Mouse (Mus musculus) CH12.LX (cell line): ENCODE results near the gene Sipa1. TPM values are rescaled to one million over a fixed set of nuclear protein-coding genes. Genes with fewer than 3 reads are reported as not detected.

Experiments
- DNase-seq: peaks from one replicate; pipeline ENCODE4 v3.0.0-alpha.2; 2013; ENCODE audit errors: extremely low read depth
- H3K27ac ChIP-seq: 2 replicates; pipeline ENCODE4 v1.5.1; 2012; ENCODE audit warnings: low read depth, mild to moderate bottlenecking, control low read depth, moderate library complexity; ENCODE audit not compliant: insufficient read depth
- H3K27me3 ChIP-seq: replicated peaks from 2 replicates; pipeline ENCODE3; 2012; ENCODE audit warnings: inconsistent platforms
- H3K36me3 ChIP-seq, 2 experiments: replicated peaks in 1 of 2; 2 replicates each; pipeline versions ENCODE3 to v1.6.1; 2012; ENCODE audit warnings: inconsistent platforms in 1 of 2, low read length in 1 of 2, mild to moderate bottlenecking in 1 of 2, mixed read lengths in 1 of 2, moderate library complexity in 1 of 2; ENCODE audit not compliant: control insufficient read depth in 1 of 2, insufficient read depth in 1 of 2
- H3K4me1 ChIP-seq, 2 experiments: 2 replicates each; pipeline ENCODE4 v1.6.1; 2012; ENCODE audit warnings: inconsistent platforms in 1 of 2, moderate library complexity in 1 of 2; ENCODE audit not compliant: insufficient read depth in 2 of 2, control insufficient read depth in 1 of 2
- H3K4me2 ChIP-seq: 2 replicates; pipeline ENCODE4 v1.6.1; 2012; ENCODE audit warnings: low read depth, mild to moderate bottlenecking, control low read depth; ENCODE audit not compliant: poor library complexity, insufficient read depth, severe bottlenecking
- H3K4me3 ChIP-seq, 3 experiments: fragments of 150-350 bp in 1 of 3; sonication (generic) in 1 of 3; replicated peaks in 1 of 3; 2 replicates each; pipeline versions ENCODE3 to v1.5.1; 2011 to 2012; ENCODE audit warnings: low read depth in 2 of 3, low read length in 2 of 3, mild to moderate bottlenecking in 2 of 3, moderate library complexity in 2 of 3, control low read depth in 1 of 3, improper control_type of control experiment in 1 of 3, inconsistent platforms in 1 of 3, mixed read lengths in 1 of 3; ENCODE audit not compliant: poor library complexity in 1 of 3
- H3K79me2 ChIP-seq: replicated peaks from 2 replicates; pipeline ENCODE4 v1.6.1; 2012; ENCODE audit warnings: mild to moderate bottlenecking, moderate library complexity; ENCODE audit not compliant: control insufficient read depth, poor library complexity, insufficient read depth, severe bottlenecking; ENCODE audit errors: extremely low read depth
- H3K9ac ChIP-seq: 2 replicates; pipeline ENCODE4 v1.6.1; 2012; ENCODE audit warnings: low read depth, mild to moderate bottlenecking, control low read depth, moderate library complexity; ENCODE audit not compliant: insufficient read depth
- H3K9me3 ChIP-seq: replicated peaks from 2 replicates; pipeline ENCODE3; 2012; ENCODE audit warnings: low read length, inconsistent platforms, mixed read lengths
- BHLHE40 ChIP-seq: IDR thresholded peaks from 2 replicates; pipeline ENCODE4 v1.6.1; 2011; ENCODE audit warnings: mild to moderate bottlenecking, low read depth, low read length, improper control_type of control experiment
- E2F4 ChIP-seq: IDR thresholded peaks from 2 replicates; pipeline ENCODE4 v1.6.1; 2011; ENCODE audit warnings: low read depth, low read length, improper control_type of control experiment; ENCODE audit not compliant: insufficient replicate concordance
- ELF1 ChIP-seq: IDR thresholded peaks from 2 replicates; pipeline ENCODE4 v1.6.1; 2014; ENCODE audit warnings: low read depth, mild to moderate bottlenecking, inconsistent platforms, low read length, improper control_type of control experiment
- EP300 ChIP-seq: IDR thresholded peaks from 2 replicates; pipeline ENCODE4 v1.6.1; 2011; ENCODE audit warnings: low read length, improper control_type of control experiment
- ETS1 ChIP-seq: conservative IDR thresholded peaks from 2 replicates; pipeline ENCODE4 v1.6.1; 2012; ENCODE audit warnings: low read depth, mild to moderate bottlenecking, inconsistent platforms, low read length, improper control_type of control experiment, moderate library complexity
- HCFC1 ChIP-seq: IDR thresholded peaks from 2 replicates; pipeline ENCODE4 v1.6.1; 2012; ENCODE audit warnings: low read depth, mild to moderate bottlenecking, inconsistent platforms, low read length, improper control_type of control experiment
- IRF4 ChIP-seq: IDR thresholded peaks from 2 replicates; pipeline ENCODE4 v1.6.1; 2014; ENCODE audit warnings: low read depth, mild to moderate bottlenecking, inconsistent platforms, low read length, improper control_type of control experiment
- KAT2A ChIP-seq: IDR thresholded peaks from 2 replicates; pipeline ENCODE4 v1.6.1; 2012; ENCODE audit warnings: low read length, improper control_type of control experiment, inconsistent platforms; ENCODE audit not compliant: insufficient replicate concordance
- MAFK ChIP-seq: IDR thresholded peaks from 2 replicates; pipeline ENCODE4 v1.6.1; 2011; ENCODE audit warnings: low read length, improper control_type of control experiment; ENCODE audit not compliant: insufficient replicate concordance
- MAX ChIP-seq: IDR thresholded peaks from 2 replicates; pipeline ENCODE4 v1.6.1; 2011; ENCODE audit warnings: low read length, improper control_type of control experiment
- MAZ ChIP-seq: IDR thresholded peaks from 2 replicates; pipeline ENCODE4 v1.6.1; 2012; ENCODE audit warnings: low read depth, mild to moderate bottlenecking, inconsistent platforms, low read length, improper control_type of control experiment, moderate library complexity
- MEF2A ChIP-seq: IDR thresholded peaks from 2 replicates; pipeline ENCODE4 v1.6.1; 2014; ENCODE audit warnings: low read depth, mild to moderate bottlenecking, inconsistent platforms, low read length, improper control_type of control experiment, borderline replicate concordance
- MYC ChIP-seq: IDR thresholded peaks from 2 replicates; pipeline ENCODE4 v1.6.1; 2011; ENCODE audit warnings: low read depth, mild to moderate bottlenecking, improper control_type of control experiment, low read length
- NELFE ChIP-seq: IDR thresholded peaks from 2 replicates; pipeline ENCODE4 v1.6.1; 2011; ENCODE audit warnings: low read depth, low read length, improper control_type of control experiment
- NRF1 ChIP-seq: IDR thresholded peaks from 2 replicates; pipeline ENCODE4 v1.6.1; 2014; ENCODE audit warnings: low read depth, mild to moderate bottlenecking, inconsistent platforms, low read length, improper control_type of control experiment, moderate library complexity
- PAX5 ChIP-seq: IDR thresholded peaks from 2 replicates; pipeline ENCODE4 v1.6.1; 2012; ENCODE audit warnings: low read length, inconsistent platforms, mixed read lengths
- POLR2A ChIP-seq: IDR thresholded peaks from 2 replicates; pipeline ENCODE4 v1.6.1; 2011; ENCODE audit warnings: low read depth, mild to moderate bottlenecking, improper control_type of control experiment, low read length
- RAD21 ChIP-seq: IDR thresholded peaks from 2 replicates; pipeline ENCODE4 v1.6.1; 2011; ENCODE audit warnings: low read depth, mild to moderate bottlenecking, low read length, improper control_type of control experiment, moderate library complexity
- RCOR1 ChIP-seq: conservative IDR thresholded peaks from 2 replicates; pipeline ENCODE4 v1.6.1; 2012; ENCODE audit warnings: low read depth, mild to moderate bottlenecking, inconsistent platforms, low read length, improper control_type of control experiment
- SIN3A ChIP-seq: IDR thresholded peaks from 2 replicates; pipeline ENCODE4 v1.6.1; 2012; ENCODE audit warnings: low read length, improper control_type of control experiment, inconsistent platforms
- SMC3 ChIP-seq: IDR thresholded peaks from 2 replicates; pipeline ENCODE4 v1.6.1; 2011; ENCODE audit warnings: low read depth, low read length, improper control_type of control experiment
- TBP ChIP-seq: conservative IDR thresholded peaks from 2 replicates; pipeline ENCODE4 v1.6.1; 2011; ENCODE audit warnings: low read depth, low read length, improper control_type of control experiment
- TCF12 ChIP-seq: IDR thresholded peaks from 2 replicates; pipeline ENCODE4 v1.6.1; 2014; ENCODE audit warnings: low read depth, mild to moderate bottlenecking, inconsistent platforms, low read length, improper control_type of control experiment
- UBTF ChIP-seq: IDR thresholded peaks from 2 replicates; pipeline ENCODE4 v1.6.1; 2012; ENCODE audit warnings: low read depth, mild to moderate bottlenecking, inconsistent platforms, low read length, improper control_type of control experiment, moderate library complexity
- ZMIZ1 ChIP-seq: IDR thresholded peaks from 2 replicates; pipeline ENCODE4 v1.6.1; 2012; ENCODE audit warnings: low read depth, mild to moderate bottlenecking, inconsistent platforms, low read length, improper control_type of control experiment
- ZNF384 ChIP-seq: IDR thresholded peaks from 2 replicates; pipeline ENCODE4 v1.6.1; 2012; ENCODE audit warnings: low read depth, low read length, improper control_type of control experiment, inconsistent platforms
- dilution Hi-C: fragments of 300-500 bp; cut with MboI; formaldehyde crosslinking; loops from 2 replicates; pipeline ENCODE4 v1.14.3; 2020; ENCODE audit warnings: low sequenced_read_pairs; ENCODE audit not compliant: extremely low pct_unique_long_range_greater_than_20kb, extremely low pct_ligation_motif_present
- in situ Hi-C: fragments of 300-500 bp; cut with MboI; formaldehyde crosslinking; loops from 3 replicates; pipeline ENCODE4 v1.14.3; 2019; ENCODE audit warnings: low sequenced_read_pairs, low pct_ligation_motif_present, low pct_unique_long_range_greater_than_20kb, mixed read lengths
- polyA plus RNA-seq: library from polyadenylated mRNA; unstranded; fragments of >175 nt; gene quantifications from 2 replicates; pipeline ENCODE4 v1.2.1, GENCODE M21; 2012; ENCODE audit warnings: low read depth; ENCODE audit not compliant: insufficient read length
- total RNA-seq, 2 experiments: library from RNA; depleted of rRNA; stranded (reverse); fragments of 300-350 nt in 1 of 2; fragments of >200 nt in 1 of 2; gene quantifications; 2 replicates each; pipeline ENCODE4 v1.2.3; 2012 to 2014

Sipa1 gene
- total and polyA plus RNA-seq, 3 experiments, result 17.6 to 54.6 (median 51.1) TPM

GRCm38 (mm10) chr19:5692086-5692912 is 28.8 kb upstream of the Sipa1 start:
- Histone ChIP-seq H3K9me3 (no peaks in the 10 kb centered on the region), H3K27ac (no peak overlapping the region), H3K4me3 (no peak overlapping the region), H3K36me3 (peaks cover 35 to 69% of the 10 kb centered on the region in 2 experiments), H3K9ac (no peak overlapping the region), H3K79me2 (peaks cover 31% of the 10 kb centered on the region), H3K4me1 (peaks cover 32 to 52% of the 10 kb centered on the region in 2 experiments), H3K27me3 (no peaks in the 10 kb centered on the region), H3K4me2 (no peak overlapping the region)
- in situ Hi-C loops (no loop called here), dilution Hi-C loops (no loop called here)
- DNase-seq, result no peak
- TF ChIP-seq RAD21 (no peak), ZNF384 (no peak), PAX5 (no peak), UBTF (no peak), MEF2A (no peak), ELF1 (no peak), IRF4 (no peak), MAX (no peak), MAZ (no peak), EP300 (no peak), MAFK (no peak), NELFE (no peak), TCF12 (no peak), ETS1 (no peak), ZMIZ1 (no peak), HCFC1 (no peak), MYC (no peak), E2F4 (no peak)

- Histone ChIP-seq H3K79me2 (peaks cover 35% of the 10 kb centered on the region), H3K27me3 (no peaks in the 10 kb centered on the region), H3K36me3 (peaks cover 33 to 67% of the 10 kb centered on the region in 2 experiments), H3K4me1 (peaks cover 36 to 53% of the 10 kb centered on the region in 2 experiments), H3K9ac (0 out of 2 replicates have a peak overlapping the region, but pooled peaks have one; percentile 5), H3K9me3 (no peaks in the 10 kb centered on the region), H3K4me2 (no peak overlapping the region), H3K27ac (no peak overlapping the region), H3K4me3 (peak overlapping the region in 1 of 3 experiments; percentile 3)
- in situ Hi-C loops, result no loop called here
- dilution Hi-C loops, result no loop called here
- no peak for DNase-seq
- TF ChIP-seq NRF1, result no peak
- no peak for TF ChIP-seq MEF2A
- TF ChIP-seq RAD21, result no peak
- no peak for TF ChIP-seq ETS1
- TF ChIP-seq E2F4, result no peak
- no peak for TF ChIP-seq UBTF
- TF ChIP-seq IRF4, result no peak
- no peak for TF ChIP-seq SMC3
- TF ChIP-seq RCOR1, result no peak
- no peak for TF ChIP-seq BHLHE40
- no peak for TF ChIP-seq EP300
- no peak for TF ChIP-seq SIN3A
- TF ChIP-seq KAT2A, result no peak
- TF ChIP-seq POLR2A, result no peak
- TF ChIP-seq MAZ, result no peak
- TF ChIP-seq TBP, result no peak
Measured at GRCm38 (mm10) chr19:5691601-5692000, 28.1 kb upstream of the Sipa1 start.
